ENCODE assay signal across 8 mouse cellular contexts in the genomic region with DNA sequence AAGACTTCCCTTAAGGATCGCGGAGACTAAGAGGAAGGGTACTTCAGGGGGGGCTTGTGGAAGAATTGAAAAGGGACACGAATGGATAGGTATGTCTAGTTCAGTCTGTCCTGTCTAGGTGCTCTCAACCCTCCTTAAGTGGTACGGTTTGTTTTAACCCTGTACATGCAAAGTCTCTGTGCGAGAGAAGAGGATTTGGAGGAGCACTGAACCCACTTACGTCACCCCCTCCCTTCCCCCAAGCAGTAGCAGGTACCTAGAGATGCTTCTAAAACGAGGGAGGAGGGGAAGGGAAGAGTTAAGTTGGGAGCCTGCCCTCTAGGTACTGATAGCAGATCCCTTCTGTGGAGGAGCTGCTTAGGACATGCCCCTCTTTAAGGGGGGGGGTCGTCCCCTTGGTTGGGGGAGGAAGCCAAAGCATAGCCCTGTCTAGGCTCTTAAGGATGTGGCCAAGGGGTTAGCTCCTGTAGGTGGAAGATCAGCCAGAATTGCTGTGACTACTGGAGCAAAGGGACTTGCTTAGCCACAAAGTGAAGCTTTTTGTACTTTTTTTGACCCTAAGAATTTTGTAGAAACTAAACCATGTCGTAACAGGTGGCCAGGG.
DNase-seq lines count a peak whose midpoint lies in the region; ATAC-seq lines count a peak whose summit lies in the region.

No protein-coding gene starts in this region.

- no peaks in the 10 kb centered on the region for H3K36me3 ChIP-seq in heart, embryonic 14.5 days (ENCODE audit: control insufficient read depth, insufficient read depth, low read length)
- no peaks in the 10 kb centered on the region for H3K36me3 ChIP-seq in hindbrain, embryonic 10.5 days
- no peaks in the 10 kb centered on the region for H3K36me3 ChIP-seq in midbrain, embryonic 10.5 days

- no peak for ATAC-seq in heart, embryonic 14.5 days (ENCODE audit: insufficient number of reproducible peaks, insufficient read depth, low FRiP score, low read depth)

- H3K27me3 ChIP-seq in heart, embryonic 14.5 days (ENCODE audit: control insufficient read depth, insufficient read depth, low read length): no peaks in the 10 kb centered on the region
- peaks cover 34% of the 10 kb centered on the region for H3K27me3 ChIP-seq in hindbrain, embryonic 10.5 days (ENCODE audit: insufficient read depth, poor library complexity, severe bottlenecking)
- H3K27me3 ChIP-seq in midbrain, embryonic 10.5 days (ENCODE audit: low read depth, poor library complexity, severe bottlenecking): peaks cover 50% of the 10 kb centered on the region

- peak overlapping the region; percentile 70 for H3K4me2 ChIP-seq in heart, embryonic 14.5 days (ENCODE audit: low read length)

- H3K27ac ChIP-seq in heart, embryonic 14.5 days (replicated peaks in 1 of 2; ENCODE audit: control insufficient read depth in 1 of 2, insufficient read depth in 1 of 2, low read depth in 2 of 2, low read length in 2 of 2): no peak overlapping the region
- H3K27ac ChIP-seq in hindbrain, embryonic 10.5 days: no peak overlapping the region
- H3K27ac ChIP-seq in midbrain, embryonic 10.5 days (replicated peaks): no peak overlapping the region

- DNase-seq in heart, postnatal 36 days: no peak
- DNase-seq in R1 (ENCODE audit: low read depth, low spot score): peak; percentile 4
- no peak for DNase-seq in hindbrain, embryonic 10.5 days (ENCODE audit: low spot score)
- no peak for DNase-seq in midbrain, embryonic 10.5 days (ENCODE audit: low spot score)
- DNase-seq in embryo, embryonic 11 days: no peak
- DNase-seq in right cerebral cortex, adult 18-20 months: no peak
- no peak for DNase-seq in layer of hippocampus, adult 8-10 months (ENCODE audit: low spot score in 2 of 2)

- intact Hi-C loops in heart, postnatal 36 days (cut with DNase I): loop anchor here (10.0 kb wide), 1 partner anchor 356 kb away; the partner anchor contains the start of gene Usp51

- no peaks in the 10 kb centered on the region for H3K9me3 ChIP-seq in heart, embryonic 14.5 days (ENCODE audit: control insufficient read depth, low read length)
- no peaks in the 10 kb centered on the region for H3K9me3 ChIP-seq in hindbrain, embryonic 10.5 days
- H3K9me3 ChIP-seq in midbrain, embryonic 10.5 days (replicated peaks): no peaks in the 10 kb centered on the region

- H3K4me3 ChIP-seq in heart, embryonic 14.5 days (ENCODE audit: control insufficient read depth in 1 of 2, insufficient read depth in 1 of 2, low read depth in 1 of 2, low read length in 2 of 2): peak overlapping the region; percentile 51 to 60
- peak overlapping the region; percentile 57 for H3K4me3 ChIP-seq in hindbrain, embryonic 10.5 days
- peak overlapping the region; percentile 59 for H3K4me3 ChIP-seq in midbrain, embryonic 10.5 days

- WGBS in heart, embryonic 14.5 days: 30% methylated on average over 9 of the region's 9 CpGs
- WGBS in hindbrain, embryonic 10.5 days: 28% methylated on average over 9 of the region's 9 CpGs
- 27% methylated on average over 9 of the region's 9 CpGs for WGBS in midbrain, embryonic 10.5 days

- no peaks in the 10 kb centered on the region for H3K4me1 ChIP-seq in heart, embryonic 14.5 days (ENCODE audit: control insufficient read depth in 2 of 2, insufficient read depth in 2 of 2, low read length in 2 of 2)
- 0 out of 2 replicates have a peak, but pooled peaks cover 8% of the 10 kb centered on the region for H3K4me1 ChIP-seq in hindbrain, embryonic 10.5 days (replicated peaks)
- peaks cover 11% of the 10 kb centered on the region for H3K4me1 ChIP-seq in midbrain, embryonic 10.5 days

- H3K9ac ChIP-seq in heart, embryonic 14.5 days (ENCODE audit: low read length): peak overlapping the region; percentile 67
